Mouse (Mus musculus): Measurements from ENCODE around the gene Gpr146. TPM values are rescaled to one million over a fixed set of nuclear protein-coding genes. Genes with fewer than 3 reads are reported as not detected.
"Not testable (repeated sequence)": the region's sequence is repeated elsewhere in the genome, so short reads cannot be mapped to it uniquely, and the experiment has no call there.

The Gpr146 gene
- polyA plus RNA-seq (2015; fragmentation: Nextera tagmentation; extraction: Ambion mirVana) = 1.6 and 2.4 TPM in 2 replicates

- Histone ChIP-seq H3K9me3 (no peaks in the 10 kb centered on the region), H3K36me3 (no peaks in the 10 kb centered on the region), H3K9ac (peak within 1 kb of the TSS; percentile 5; the same call in 1 of the 2 replicates), H3K27me3 (no peaks in the 10 kb centered on the region), H3K4me1 (replicated peaks) (peaks cover 49% of the 10 kb centered on the region), H3K27ac (peak within 1 kb of the TSS; percentile 55), H3K4me2 (no peak within 1 kb of the TSS), H3K4me3 (no peak within 1 kb of the TSS)
- ATAC-seq (ENCODE audit: low FRiP score) = no peak
- 83% methylated on average over 18 of the region's 18 CpGs for WGBS
These were observed at the start of gene Gpr146 for GRCm38 (mm10) chr5:139377468-139378270. Gpr146 (plus strand) TSS chr5:139377697.

- H3K9me3 ChIP-seq = no peaks in the 10 kb centered on the region
- WGBS = 72% methylated on average over 7 of the region's 7 CpGs
- peaks cover 14% of the 10 kb centered on the region for H3K36me3 ChIP-seq
- H3K4me2 ChIP-seq = no peak overlapping the region
- peaks cover 4% of the 10 kb centered on the region; the same call in 1 of the 2 replicates for H3K4me1 ChIP-seq (replicated peaks)
- H3K9ac ChIP-seq = no peak overlapping the region
- no peak overlapping the region for H3K4me3 ChIP-seq
- H3K27me3 ChIP-seq = peaks cover 31% of the 10 kb centered on the region
- H3K27ac ChIP-seq = no peak overlapping the region
- no peak for ATAC-seq (ENCODE audit: low FRiP score)
These were observed 46.7 kb upstream of the Gpr146 start for GRCm38 (mm10) chr5:139330766-139331165.

GRCm38 (mm10) chr5:139331742-139332141 is 45.8 kb upstream of the Gpr146 start:
- Histone ChIP-seq H3K4me1 (replicated peaks) (no peaks in the 10 kb centered on the region), H3K4me3 (no peak overlapping the region), H3K27ac (no peak overlapping the region), H3K27me3 (peaks cover 21% of the 10 kb centered on the region), H3K9ac (no peak overlapping the region), H3K9me3 (no peaks in the 10 kb centered on the region), H3K4me2 (no peak overlapping the region), H3K36me3 (peaks cover 22% of the 10 kb centered on the region)
- ATAC-seq (ENCODE audit: low FRiP score) = no peak
- WGBS = 20% methylated on average over 8 of the region's 8 CpGs

GRCm38 (mm10) chr5:139332590-139333272 is 44.8 kb upstream of the Gpr146 start:
- 88% methylated on average over 8 of the region's 8 CpGs for WGBS
- H3K4me1 ChIP-seq (replicated peaks) = 0 out of 2 replicates have a peak, but pooled peaks cover 1% of the 10 kb centered on the region
- no peak; the same call in 1 of the 2 replicates for ATAC-seq (ENCODE audit: low FRiP score)

GRCm38 (mm10) chr5:139333301-139334013 is 44.0 kb upstream of the Gpr146 start:
- ATAC-seq (ENCODE audit: low FRiP score) = no peak
- Histone ChIP-seq H3K4me1 (replicated peaks) (peaks cover 9% of the 10 kb centered on the region; the same call in 1 of the 2 replicates), H3K27ac (no peak overlapping the region), H3K36me3 (peaks cover 40% of the 10 kb centered on the region), H3K9me3 (no peaks in the 10 kb centered on the region), H3K9ac (no peak overlapping the region), H3K4me2 (no peak overlapping the region), H3K27me3 (0 out of 2 replicates have a peak, but pooled peaks cover 12% of the 10 kb centered on the region), H3K4me3 (no peak overlapping the region)
- WGBS = 82% methylated on average over 16 of the region's 16 CpGs

More at GRCm38 (mm10) chr5:139332590-139333272, 44.8 kb upstream of the Gpr146 start:
- no peaks in the 10 kb centered on the region for H3K9me3 ChIP-seq
- H3K4me2 ChIP-seq = no peak overlapping the region
- no peak overlapping the region for H3K9ac ChIP-seq
- H3K27ac ChIP-seq = no peak overlapping the region
- no peak overlapping the region for H3K4me3 ChIP-seq
- peaks cover 32% of the 10 kb centered on the region for H3K36me3 ChIP-seq
- 0 out of 2 replicates have a peak, but pooled peaks cover 12% of the 10 kb centered on the region for H3K27me3 ChIP-seq

GRCm38 (mm10) chr5:139334394-139334793 is 43.1 kb upstream of the Gpr146 start:
- H3K4me2 ChIP-seq; ATAC-seq (ENCODE audit: low FRiP score); H3K9me3 ChIP-seq; H3K9ac ChIP-seq; H3K4me3 ChIP-seq; H3K27me3 ChIP-seq; H3K27ac ChIP-seq: not testable (repeated sequence)
- Histone ChIP-seq H3K36me3 (peaks cover 49% of the 10 kb centered on the region), H3K4me1 (replicated peaks) (peaks cover 14% of the 10 kb centered on the region; the same call in 1 of the 2 replicates)
- WGBS = 86% methylated on average over 10 of the region's 10 CpGs

- WGBS = 91% methylated on average over 4 of the region's 4 CpGs
- Histone ChIP-seq H3K27me3 (no peaks in the 10 kb centered on the region), H3K9ac (no peak overlapping the region), H3K4me3 (no peak overlapping the region), H3K4me1 (replicated peaks) (peaks cover 19% of the 10 kb centered on the region; the same call in 1 of the 2 replicates), H3K9me3 (no peaks in the 10 kb centered on the region), H3K36me3 (peaks cover 61% of the 10 kb centered on the region), H3K4me2 (no peak overlapping the region), H3K27ac (no peak overlapping the region)
- ATAC-seq (ENCODE audit: low FRiP score) = 0 out of 2 replicates have a peak, but pooled peaks have one; percentile 20
These were observed 41.9 kb upstream of the Gpr146 start for GRCm38 (mm10) chr5:139335634-139336033.

- Histone ChIP-seq H3K36me3 (peaks cover 83% of the 10 kb centered on the region), H3K9me3 (no peaks in the 10 kb centered on the region), H3K27me3 (no peaks in the 10 kb centered on the region), H3K4me3 (no peak overlapping the region), H3K27ac (no peak overlapping the region), H3K9ac (peak overlapping the region; percentile 29; the same call in 1 of the 2 replicates), H3K4me1 (replicated peaks) (peaks cover 22% of the 10 kb centered on the region), H3K4me2 (no peak overlapping the region)
- WGBS = 76% methylated on average over 13 of the region's 13 CpGs
- no peak for ATAC-seq (ENCODE audit: low FRiP score)
These were observed 39.6 kb upstream of the Gpr146 start for GRCm38 (mm10) chr5:139337826-139338370.

GRCm38 (mm10) chr5:139338403-139338802 is 39.1 kb upstream of the Gpr146 start:
- peaks cover 28% of the 10 kb centered on the region for H3K4me1 ChIP-seq (replicated peaks)
- 92% methylated on average over 3 of the region's 3 CpGs for WGBS
- no peak overlapping the region for H3K4me3 ChIP-seq
- ATAC-seq (ENCODE audit: low FRiP score) = no peak
- H3K27ac ChIP-seq = no peak overlapping the region
- H3K4me2 ChIP-seq = no peak overlapping the region
- no peaks in the 10 kb centered on the region for H3K27me3 ChIP-seq
- H3K9ac ChIP-seq = peak overlapping the region; percentile 29; the same call in 1 of the 2 replicates
- H3K9me3 ChIP-seq = no peaks in the 10 kb centered on the region
- H3K36me3 ChIP-seq = peaks cover 84% of the 10 kb centered on the region

- Histone ChIP-seq H3K4me3 (no peak overlapping the region), H3K4me2 (no peak overlapping the region), H3K4me1 (replicated peaks) (peaks cover 32% of the 10 kb centered on the region), H3K36me3 (peaks cover 84% of the 10 kb centered on the region), H3K9me3 (no peaks in the 10 kb centered on the region), H3K27me3 (no peaks in the 10 kb centered on the region), H3K9ac (no peak overlapping the region), H3K27ac (no peak overlapping the region)
- no peak for ATAC-seq (ENCODE audit: low FRiP score)
- 79% methylated on average over 11 of the region's 11 CpGs for WGBS
These were observed 38.6 kb upstream of the Gpr146 start for GRCm38 (mm10) chr5:139338891-139339290.

- Histone ChIP-seq H3K4me3 (peak overlapping the region; percentile 68), H3K9me3 (no peaks in the 10 kb centered on the region), H3K4me1 (replicated peaks) (peaks cover 32% of the 10 kb centered on the region), H3K4me2 (peak overlapping the region; percentile 96), H3K27me3 (peaks cover 9% of the 10 kb centered on the region; the same call in 1 of the 2 replicates), H3K9ac (peak overlapping the region; percentile 88), H3K27ac (peak overlapping the region; percentile 84), H3K36me3 (peaks cover 37% of the 10 kb centered on the region)
- ATAC-seq (ENCODE audit: low FRiP score) = peak; percentile 74
- 8% methylated on average over 12 of the region's 12 CpGs for WGBS
These were observed 33.3 kb upstream of the Gpr146 start for GRCm38 (mm10) chr5:139344021-139344686.

Data from hindbrain, embryonic 13.5 days (tissue).